In the genomic region with DNA sequence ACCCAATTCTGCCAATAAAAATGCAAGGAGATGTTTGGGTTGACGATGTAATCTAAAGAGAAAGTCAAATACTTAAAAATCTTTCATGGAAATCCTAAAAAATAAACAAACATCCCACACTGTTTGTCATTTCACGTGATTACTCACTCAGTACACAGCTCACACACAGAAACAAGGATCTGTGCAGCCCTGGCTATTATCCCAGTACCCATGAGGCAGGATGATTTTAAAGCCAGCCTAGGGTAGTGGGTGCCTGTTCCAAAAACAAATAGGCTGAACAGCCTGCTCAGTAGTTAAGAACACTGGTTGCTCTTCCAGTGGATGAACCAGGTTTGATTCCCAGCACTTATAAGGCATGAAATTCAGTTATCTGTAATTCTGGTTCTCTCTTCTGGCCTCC, we compare ENCODE assay signal across 33 mouse cellular contexts.
"Had no signal": no experiment of that assay in that cellular context is flagged by ENCODE, and none has a peak within 500 bp of the region (broad histone marks: within the 10 kb centered on the region; RNA-seq: fewer than 3 reads in every experiment).

No protein-coding gene starts in this region.

- H3K9me3 ChIP-seq: heart, embryonic 10.5 days; heart, embryonic 12.5 days; heart, embryonic 13.5 days; heart, embryonic 15.5 days; hindbrain, embryonic 12.5 days; hindbrain, embryonic 13.5 days; hindbrain, embryonic 15.5 days; intestine, embryonic 15.5 days; kidney, embryonic 15.5 days had no signal

- H3K4me1 ChIP-seq: heart, embryonic 10.5 days; heart, embryonic 12.5 days; heart, embryonic 13.5 days; heart, embryonic 15.5 days; hindbrain, embryonic 12.5 days; hindbrain, embryonic 13.5 days; hindbrain, embryonic 15.5 days; intestine, embryonic 15.5 days; kidney, embryonic 15.5 days had no signal

- H3K27me3 ChIP-seq: heart, embryonic 12.5 days; heart, embryonic 13.5 days; heart, embryonic 15.5 days; hindbrain, embryonic 12.5 days; hindbrain, embryonic 13.5 days; hindbrain, embryonic 15.5 days; intestine, embryonic 15.5 days; kidney, embryonic 15.5 days had no signal

- H3K4me3 ChIP-seq: heart, embryonic 10.5 days; heart, embryonic 12.5 days; heart, embryonic 13.5 days; heart, embryonic 15.5 days; hindbrain, embryonic 12.5 days; hindbrain, embryonic 13.5 days; hindbrain, embryonic 15.5 days; intestine, embryonic 15.5 days; kidney, embryonic 15.5 days; layer of hippocampus, adult 2 months had no signal

- ATAC-seq: hindbrain, embryonic 16.5 days; hindbrain, postnatal 0 days; inflammation-experienced regulatory T-cells, adult 6 months; intestine, embryonic 15.5 days; intestine, embryonic 16.5 days; intestine, postnatal 0 days had no signal

- H3K9ac ChIP-seq: heart, embryonic 12.5 days; heart, embryonic 13.5 days; heart, embryonic 15.5 days; hindbrain, embryonic 12.5 days; hindbrain, embryonic 13.5 days; hindbrain, embryonic 14.5 days; hindbrain, embryonic 15.5 days; intestine, embryonic 15.5 days; kidney, embryonic 15.5 days had no signal

- DNase-seq: heart, postnatal 10 days; heart, postnatal 14 days; heart, postnatal 36 days; heart, postnatal 4 days; kidney, adult 11 months; kidney, adult 18-20 months; kidney, adult 2 months; kidney, adult 8-10 months; kidney, adult 9 months; kidney, postnatal 10 days; kidney, postnatal 14 days; kidney, postnatal 25 days; kidney, postnatal 36 days; kidney, postnatal 4 days; layer of hippocampus, adult 9-11 months had no signal

- H3K27ac ChIP-seq: heart, embryonic 10.5 days; heart, embryonic 13.5 days; heart, embryonic 15.5 days; hindbrain, embryonic 12.5 days; hindbrain, embryonic 13.5 days; hindbrain, embryonic 14.5 days; hindbrain, embryonic 15.5 days; hindbrain, postnatal 0 days; intestine, embryonic 15.5 days; kidney, embryonic 15.5 days; kidney, postnatal 0 days; layer of hippocampus, adult 2 months had no signal

- H3K4me2 ChIP-seq: heart, embryonic 11.5 days; heart, embryonic 12.5 days; heart, embryonic 13.5 days; heart, embryonic 15.5 days; hindbrain, embryonic 12.5 days; hindbrain, embryonic 13.5 days; hindbrain, embryonic 14.5 days; hindbrain, embryonic 15.5 days; intestine, embryonic 15.5 days; kidney, embryonic 15.5 days had no signal
